Mouse (Mus musculus) CH12.LX (cell line): ENCODE measurements around the gene Pgls. TPM values are rescaled to one million over a fixed set of nuclear protein-coding genes. Genes with fewer than 3 reads are reported as not detected.

Experiments
- DNase-seq: peaks from one replicate; pipeline ENCODE4 v3.0.0-alpha.2; 2013; ENCODE audit errors: extremely low read depth
- H3K27ac ChIP-seq: 2 replicates; pipeline ENCODE4 v1.5.1; 2012; ENCODE audit warnings: low read depth, mild to moderate bottlenecking, control low read depth, moderate library complexity; ENCODE audit not compliant: insufficient read depth
- H3K27me3 ChIP-seq: replicated peaks from 2 replicates; pipeline ENCODE3; 2012; ENCODE audit warnings: inconsistent platforms
- H3K36me3 ChIP-seq, 2 experiments: replicated peaks in 1 of 2; 2 replicates each; pipeline versions ENCODE3 to v1.6.1; 2012; ENCODE audit warnings: inconsistent platforms in 1 of 2, low read length in 1 of 2, mild to moderate bottlenecking in 1 of 2, mixed read lengths in 1 of 2, moderate library complexity in 1 of 2; ENCODE audit not compliant: control insufficient read depth in 1 of 2, insufficient read depth in 1 of 2
- H3K4me1 ChIP-seq, 2 experiments: 2 replicates each; pipeline ENCODE4 v1.6.1; 2012; ENCODE audit warnings: inconsistent platforms in 1 of 2, moderate library complexity in 1 of 2; ENCODE audit not compliant: insufficient read depth in 2 of 2, control insufficient read depth in 1 of 2
- H3K4me2 ChIP-seq: 2 replicates; pipeline ENCODE4 v1.6.1; 2012; ENCODE audit warnings: low read depth, mild to moderate bottlenecking, control low read depth; ENCODE audit not compliant: poor library complexity, insufficient read depth, severe bottlenecking
- H3K4me3 ChIP-seq, 3 experiments: fragments of 150-350 bp in 1 of 3; sonication (generic) in 1 of 3; replicated peaks in 1 of 3; 2 replicates each; pipeline versions ENCODE3 to v1.5.1; 2011 to 2012; ENCODE audit warnings: low read depth in 2 of 3, low read length in 2 of 3, mild to moderate bottlenecking in 2 of 3, moderate library complexity in 2 of 3, control low read depth in 1 of 3, improper control_type of control experiment in 1 of 3, inconsistent platforms in 1 of 3, mixed read lengths in 1 of 3; ENCODE audit not compliant: poor library complexity in 1 of 3
- H3K79me2 ChIP-seq: replicated peaks from 2 replicates; pipeline ENCODE4 v1.6.1; 2012; ENCODE audit warnings: mild to moderate bottlenecking, moderate library complexity; ENCODE audit not compliant: control insufficient read depth, poor library complexity, insufficient read depth, severe bottlenecking; ENCODE audit errors: extremely low read depth
- H3K9ac ChIP-seq: 2 replicates; pipeline ENCODE4 v1.6.1; 2012; ENCODE audit warnings: low read depth, mild to moderate bottlenecking, control low read depth, moderate library complexity; ENCODE audit not compliant: insufficient read depth
- H3K9me3 ChIP-seq: replicated peaks from 2 replicates; pipeline ENCODE3; 2012; ENCODE audit warnings: low read length, inconsistent platforms, mixed read lengths
- CHD2 ChIP-seq: IDR thresholded peaks from 2 replicates; pipeline ENCODE4 v1.6.1; 2011; ENCODE audit warnings: low read length, improper control_type of control experiment
- E2F4 ChIP-seq: IDR thresholded peaks from 2 replicates; pipeline ENCODE4 v1.6.1; 2011; ENCODE audit warnings: low read depth, low read length, improper control_type of control experiment; ENCODE audit not compliant: insufficient replicate concordance
- JUN ChIP-seq: IDR thresholded peaks from 2 replicates; pipeline ENCODE4 v1.6.1; 2011; ENCODE audit warnings: low read depth, mild to moderate bottlenecking, low read length, improper control_type of control experiment, moderate library complexity; ENCODE audit not compliant: insufficient read depth
- MAFK ChIP-seq: IDR thresholded peaks from 2 replicates; pipeline ENCODE4 v1.6.1; 2011; ENCODE audit warnings: low read length, improper control_type of control experiment; ENCODE audit not compliant: insufficient replicate concordance
- MYC ChIP-seq: IDR thresholded peaks from 2 replicates; pipeline ENCODE4 v1.6.1; 2011; ENCODE audit warnings: low read depth, mild to moderate bottlenecking, improper control_type of control experiment, low read length
- NELFE ChIP-seq: IDR thresholded peaks from 2 replicates; pipeline ENCODE4 v1.6.1; 2011; ENCODE audit warnings: low read depth, low read length, improper control_type of control experiment
- POLR2A ChIP-seq: IDR thresholded peaks from 2 replicates; pipeline ENCODE4 v1.6.1; 2011; ENCODE audit warnings: low read depth, mild to moderate bottlenecking, improper control_type of control experiment, low read length
- RCOR1 ChIP-seq: conservative IDR thresholded peaks from 2 replicates; pipeline ENCODE4 v1.6.1; 2012; ENCODE audit warnings: low read depth, mild to moderate bottlenecking, inconsistent platforms, low read length, improper control_type of control experiment
- SMC3 ChIP-seq: IDR thresholded peaks from 2 replicates; pipeline ENCODE4 v1.6.1; 2011; ENCODE audit warnings: low read depth, low read length, improper control_type of control experiment
- TCF12 ChIP-seq: IDR thresholded peaks from 2 replicates; pipeline ENCODE4 v1.6.1; 2014; ENCODE audit warnings: low read depth, mild to moderate bottlenecking, inconsistent platforms, low read length, improper control_type of control experiment
- UBTF ChIP-seq: IDR thresholded peaks from 2 replicates; pipeline ENCODE4 v1.6.1; 2012; ENCODE audit warnings: low read depth, mild to moderate bottlenecking, inconsistent platforms, low read length, improper control_type of control experiment, moderate library complexity
- ZMIZ1 ChIP-seq: IDR thresholded peaks from 2 replicates; pipeline ENCODE4 v1.6.1; 2012; ENCODE audit warnings: low read depth, mild to moderate bottlenecking, inconsistent platforms, low read length, improper control_type of control experiment
- ZNF384 ChIP-seq: IDR thresholded peaks from 2 replicates; pipeline ENCODE4 v1.6.1; 2012; ENCODE audit warnings: low read depth, low read length, improper control_type of control experiment, inconsistent platforms
- dilution Hi-C: fragments of 300-500 bp; cut with MboI; formaldehyde crosslinking; loops from 2 replicates; pipeline ENCODE4 v1.14.3; 2020; ENCODE audit warnings: low sequenced_read_pairs; ENCODE audit not compliant: extremely low pct_unique_long_range_greater_than_20kb, extremely low pct_ligation_motif_present
- in situ Hi-C: fragments of 300-500 bp; cut with MboI; formaldehyde crosslinking; loops from 3 replicates; pipeline ENCODE4 v1.14.3; 2019; ENCODE audit warnings: low sequenced_read_pairs, low pct_ligation_motif_present, low pct_unique_long_range_greater_than_20kb, mixed read lengths
- polyA plus RNA-seq: library from polyadenylated mRNA; unstranded; fragments of >175 nt; gene quantifications from 2 replicates; pipeline ENCODE4 v1.2.1, GENCODE M21; 2012; ENCODE audit warnings: low read depth; ENCODE audit not compliant: insufficient read length
- total RNA-seq, 2 experiments: library from RNA; depleted of rRNA; stranded (reverse); fragments of 300-350 nt in 1 of 2; fragments of >200 nt in 1 of 2; gene quantifications; 2 replicates each; pipeline ENCODE4 v1.2.3; 2012 to 2014

The Pgls gene
- total and polyA plus RNA-seq, 3 experiments = 74.9 to 215 (median 118) TPM

- Histone ChIP-seq H3K27me3 (no peaks in the 10 kb centered on the region), H3K79me2 (no peaks in the 10 kb centered on the region), H3K4me2 (no peak overlapping the region), H3K9me3 (peaks cover 15% of the 10 kb centered on the region), H3K4me1 (peaks cover 49 to 81% of the 10 kb centered on the region in 2 experiments), H3K36me3 (peaks cover 19 to 52% of the 10 kb centered on the region in 2 experiments), H3K27ac (peak overlapping the region; percentile 30; the same call in 1 of the 2 replicates), H3K4me3 (no peak overlapping the region)
- in situ Hi-C loops = no loop called here
- dilution Hi-C loops = no loop called here
- TF ChIP-seq NELFE = no peak
- TF ChIP-seq JUN = no peak
- no peak for TF ChIP-seq CHD2
- no peak for TF ChIP-seq UBTF
- TF ChIP-seq POLR2A = peak; percentile 17; the same call in 1 of the 2 replicates
- no peak; the same call in 1 of the 2 replicates for TF ChIP-seq ZMIZ1
- TF ChIP-seq, all 38 proteins: peak for 1
- H3K9ac ChIP-seq = no peak overlapping the region
- DNase-seq = no peak
Observed at GRCm38 (mm10) chr8:71628396-71629095, 36.6 kb downstream of the Pgls start.

DNA sequence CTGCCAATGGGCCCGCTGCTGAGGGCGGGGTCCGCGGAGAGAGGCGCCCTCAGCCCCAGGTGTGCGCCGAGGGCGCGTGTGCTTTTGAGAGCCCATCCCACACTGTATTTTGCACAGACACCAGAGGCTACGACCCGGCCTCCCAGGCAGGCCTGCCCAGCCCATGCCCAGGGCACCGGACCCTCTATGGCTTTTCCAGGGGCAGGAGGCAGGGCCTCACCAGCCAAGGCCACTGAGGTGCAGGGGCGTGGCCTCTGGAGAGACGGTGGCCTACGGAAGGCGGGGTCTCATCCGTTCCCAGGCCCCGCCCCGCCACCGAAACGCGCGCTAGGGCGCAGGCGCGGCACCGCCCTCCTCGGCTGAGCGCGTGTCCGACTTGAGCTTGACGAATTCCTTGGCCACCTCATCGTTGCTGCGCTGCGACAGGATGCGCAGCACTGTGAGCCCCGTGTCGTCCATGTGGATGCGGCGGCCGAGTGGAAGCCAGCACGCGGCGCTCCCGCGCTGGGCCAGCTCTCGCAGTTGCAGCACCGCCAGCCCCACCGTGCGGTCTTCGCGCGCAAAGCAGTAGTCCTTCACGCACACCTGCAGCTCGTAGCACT lies 37.2 kb downstream of the Pgls start:
- H3K4me3 ChIP-seq = no peak overlapping the region
- H3K36me3 ChIP-seq = peaks cover 14 to 46% of the 10 kb centered on the region in 2 experiments
- no peak for DNase-seq
- H3K79me2 ChIP-seq = no peaks in the 10 kb centered on the region
- H3K4me2 ChIP-seq = no peak overlapping the region
- H3K9ac ChIP-seq = no peak overlapping the region
- dilution Hi-C loops (no loop called here), in situ Hi-C loops (no loop called here)
- H3K4me1 ChIP-seq = peaks cover 48 to 83% of the 10 kb centered on the region in 2 experiments
- TF ChIP-seq E2F4 = no peak
- no peak for TF ChIP-seq ZMIZ1
- no peak for TF ChIP-seq POLR2A
- TF ChIP-seq ZNF384 = no peak
- TF ChIP-seq NELFE = no peak
- no peak for TF ChIP-seq MYC
- no peak for TF ChIP-seq RCOR1
- no peak for TF ChIP-seq TCF12
- TF ChIP-seq MAFK = no peak
- TF ChIP-seq SMC3 = no peak
- no peak overlapping the region for H3K27ac ChIP-seq
- peaks cover 13% of the 10 kb centered on the region for H3K9me3 ChIP-seq
- no peaks in the 10 kb centered on the region for H3K27me3 ChIP-seq
